Mouse (Mus musculus): ENCODE measurements around the gene Tex35.

The Tex35 gene

GRCm38 (mm10) chr1:157054659-157055058, 53.8 kb downstream of the Tex35 start:
- no peak for DNase-seq (ENCODE audit: low spot score in 2 of 2)

- DNase-seq (ENCODE audit: low spot score in 2 of 2): no peak
These were observed 58.6 kb downstream of the Tex35 start for GRCm38 (mm10) chr1:157049886-157050285.

Measured in urinary bladder, postnatal 36 days (tissue).